Mouse (Mus musculus): ENCODE measurements around the gene Pts.

Gene Pts

DNA sequence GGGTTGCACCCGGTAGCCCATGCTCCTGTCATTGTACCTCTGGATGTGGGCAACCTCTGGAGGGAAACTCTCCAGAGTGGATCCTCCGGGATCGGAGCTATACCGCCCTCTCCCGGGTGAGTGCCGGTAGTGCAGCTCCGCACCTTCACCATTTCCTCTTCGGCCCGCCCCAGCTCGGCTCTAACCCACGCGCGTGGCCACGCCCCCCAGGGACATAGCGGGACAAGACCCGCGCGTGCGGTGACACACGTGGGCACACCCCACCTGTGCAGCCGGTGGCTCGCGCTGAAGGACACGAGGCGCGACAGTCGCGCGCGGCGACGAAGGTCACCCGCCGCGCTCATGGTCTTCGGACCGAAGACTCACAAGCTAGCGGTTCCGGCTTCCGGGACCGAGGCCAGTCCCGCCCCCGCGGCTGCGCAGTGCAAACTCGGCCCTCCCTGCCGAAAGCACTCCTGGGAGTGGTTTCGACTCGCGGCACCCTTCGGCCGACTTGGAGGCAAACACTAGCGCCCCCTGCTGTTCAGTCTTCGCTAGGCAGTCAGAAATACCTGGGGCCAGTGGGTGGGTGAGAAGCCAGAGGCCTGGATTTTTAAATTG lies at the start of gene Pts:
TSS of gene Pts (minus strand) at position 432 of the 600 bp plus-strand sequence.
- DNase-seq (ENCODE audit: inconsistent age in 2 of 2, low spot score in 1 of 2), result peak; percentile 97 to 99

DNA sequence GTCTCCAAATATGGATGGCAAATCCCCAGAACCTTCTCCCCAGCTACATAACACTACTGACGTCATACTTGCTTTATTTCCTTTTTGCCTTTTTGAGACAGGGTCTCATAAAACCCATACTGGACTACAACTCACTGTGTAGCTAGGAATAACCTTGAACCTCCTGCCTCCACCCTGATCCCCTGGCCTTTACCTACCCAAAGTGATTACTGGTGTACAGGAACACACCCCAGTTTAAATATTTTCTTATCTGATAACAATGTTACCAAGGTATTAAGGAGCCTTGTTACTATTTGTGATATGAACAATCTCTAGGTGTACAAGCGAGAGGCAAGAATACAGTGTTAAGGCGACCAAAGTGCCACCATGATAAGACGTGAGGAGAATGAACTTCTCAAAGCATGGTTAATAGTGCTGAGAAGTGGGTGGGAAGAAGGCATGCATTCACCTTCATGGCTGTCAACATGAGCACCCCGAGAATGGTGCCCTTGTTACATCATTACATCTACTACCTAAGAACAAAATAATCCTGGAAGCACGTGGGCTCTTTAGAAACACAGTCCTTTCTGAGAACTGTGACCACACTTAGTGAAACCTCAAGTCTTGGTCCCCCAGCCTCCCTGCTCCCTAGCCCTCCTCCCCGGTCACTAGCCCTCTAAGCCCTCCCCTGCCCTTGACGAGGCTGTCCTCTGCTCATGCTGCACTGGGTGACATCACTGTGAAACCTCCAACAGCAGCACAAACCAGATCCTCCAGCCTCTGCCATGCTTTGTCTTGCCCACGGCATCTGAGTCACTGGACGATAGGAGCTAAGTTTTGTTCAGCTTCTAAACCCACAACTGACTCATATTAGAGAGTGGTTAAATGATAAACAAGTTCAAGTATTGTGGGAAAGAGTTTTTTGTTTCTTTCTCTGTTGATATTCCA lies 41.3 kb upstream of the Pts start:
- DNase-seq (ENCODE audit: inconsistent age in 2 of 2, low spot score in 1 of 2), result peak in 1 of 2 experiments; percentile 29

DNA sequence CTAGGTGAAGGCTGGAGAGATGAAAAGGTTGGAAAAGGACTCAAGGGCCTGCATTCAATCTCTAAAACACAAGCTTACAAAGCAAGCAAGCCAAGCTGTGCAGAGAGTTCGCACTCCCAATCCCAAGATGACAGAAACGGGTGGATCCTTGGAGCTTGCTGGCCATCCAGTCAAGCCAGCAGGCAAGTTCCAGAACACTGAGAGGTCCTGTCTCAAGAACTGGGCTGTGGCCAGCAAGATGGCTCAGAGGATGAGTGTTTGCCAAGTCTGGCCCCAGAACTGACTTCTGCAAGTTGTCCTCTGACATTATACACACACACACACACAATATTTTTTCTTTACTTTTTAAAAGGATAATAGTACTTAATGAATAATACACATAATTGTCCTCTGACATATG lies 39.4 kb upstream of the Pts start:
- DNase-seq (ENCODE audit: inconsistent age in 2 of 2, low spot score in 1 of 2), result no peak

DNA sequence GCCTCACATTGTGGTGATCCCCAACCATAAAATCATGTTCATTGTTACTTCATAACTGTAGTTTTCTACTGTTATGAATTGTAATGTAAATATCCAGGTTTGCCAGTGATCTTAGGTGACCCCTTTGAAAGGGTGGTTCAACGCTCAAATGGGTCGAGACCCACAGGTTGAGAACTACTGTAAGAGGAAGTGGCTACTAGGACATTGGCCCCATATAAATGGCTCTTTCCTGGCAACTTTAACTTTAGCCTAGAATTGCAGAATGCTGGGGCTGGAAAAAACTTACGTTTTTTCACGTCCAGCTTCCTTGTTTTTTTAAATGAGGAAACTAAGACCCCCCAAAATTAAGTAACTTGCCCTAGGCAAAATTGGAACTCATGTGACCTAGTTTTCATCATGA lies 38.8 kb upstream of the Pts start:
- DNase-seq (ENCODE audit: inconsistent age in 2 of 2, low spot score in 1 of 2), result no peak

DNA sequence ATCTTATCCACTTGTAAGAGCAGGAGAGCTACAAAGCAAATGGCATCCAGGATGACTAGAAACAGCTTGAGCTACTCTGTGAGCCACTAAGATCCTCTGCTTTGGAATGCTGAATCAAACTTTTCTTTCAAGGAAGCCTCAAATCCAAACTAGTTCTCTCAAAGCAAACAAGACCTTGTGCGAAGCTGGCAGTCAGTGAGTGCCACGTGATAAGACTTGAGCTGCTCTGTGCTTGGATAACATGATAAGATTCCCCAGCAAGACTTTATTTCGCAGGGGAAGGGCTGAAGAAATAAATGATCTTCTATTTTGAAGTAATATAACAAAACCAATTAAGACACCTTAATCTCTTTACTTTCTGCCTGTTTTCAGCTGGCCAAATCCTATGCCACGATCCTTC lies 37.4 kb upstream of the Pts start:
- DNase-seq (ENCODE audit: inconsistent age in 2 of 2, low spot score in 1 of 2), result no peak

DNA sequence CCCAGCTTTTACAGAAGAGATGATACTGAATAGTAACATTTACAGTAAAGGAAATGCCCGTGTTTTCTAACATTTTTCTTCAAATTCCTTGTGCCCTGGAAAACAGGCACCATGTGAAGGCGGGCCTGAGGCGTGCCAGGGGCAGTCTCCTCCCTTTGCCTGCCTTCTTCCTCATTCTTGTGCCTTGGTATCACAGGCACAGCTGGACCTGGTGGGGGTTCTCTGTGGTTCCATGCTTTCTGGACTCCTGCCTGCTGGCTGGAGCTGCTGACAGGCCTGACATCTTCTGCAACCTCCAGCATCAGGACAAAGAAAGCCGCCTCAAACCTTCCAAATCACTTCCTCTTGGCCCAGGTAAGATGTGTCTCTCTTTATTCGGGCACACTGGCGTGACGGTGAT lies 36.6 kb upstream of the Pts start:
- no peak for DNase-seq (ENCODE audit: inconsistent age in 2 of 2, low spot score in 1 of 2)

DNA sequence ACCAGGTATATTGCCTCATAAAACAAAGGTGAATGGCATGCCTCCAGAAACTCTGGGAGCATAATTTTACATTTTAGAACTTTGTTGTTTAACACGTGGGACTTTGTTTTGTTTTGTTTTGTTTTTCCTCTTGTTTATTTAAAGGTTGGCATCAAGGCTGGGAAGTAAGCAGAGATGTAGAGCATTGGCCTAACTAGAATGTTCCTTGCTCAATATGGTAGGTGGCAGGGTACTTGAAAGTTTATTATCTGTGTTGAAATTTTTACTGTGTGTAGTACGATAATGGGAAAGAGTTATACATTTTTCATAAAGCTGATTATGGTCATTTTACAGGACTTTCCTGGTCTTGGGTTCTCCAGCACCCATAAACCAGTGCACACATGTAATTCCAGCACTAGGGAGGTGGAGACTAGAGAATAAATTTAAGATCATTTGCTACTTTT lies 33.4 kb upstream of the Pts start:
- no peak for DNase-seq (ENCODE audit: inconsistent age in 2 of 2, low spot score in 1 of 2)

DNA sequence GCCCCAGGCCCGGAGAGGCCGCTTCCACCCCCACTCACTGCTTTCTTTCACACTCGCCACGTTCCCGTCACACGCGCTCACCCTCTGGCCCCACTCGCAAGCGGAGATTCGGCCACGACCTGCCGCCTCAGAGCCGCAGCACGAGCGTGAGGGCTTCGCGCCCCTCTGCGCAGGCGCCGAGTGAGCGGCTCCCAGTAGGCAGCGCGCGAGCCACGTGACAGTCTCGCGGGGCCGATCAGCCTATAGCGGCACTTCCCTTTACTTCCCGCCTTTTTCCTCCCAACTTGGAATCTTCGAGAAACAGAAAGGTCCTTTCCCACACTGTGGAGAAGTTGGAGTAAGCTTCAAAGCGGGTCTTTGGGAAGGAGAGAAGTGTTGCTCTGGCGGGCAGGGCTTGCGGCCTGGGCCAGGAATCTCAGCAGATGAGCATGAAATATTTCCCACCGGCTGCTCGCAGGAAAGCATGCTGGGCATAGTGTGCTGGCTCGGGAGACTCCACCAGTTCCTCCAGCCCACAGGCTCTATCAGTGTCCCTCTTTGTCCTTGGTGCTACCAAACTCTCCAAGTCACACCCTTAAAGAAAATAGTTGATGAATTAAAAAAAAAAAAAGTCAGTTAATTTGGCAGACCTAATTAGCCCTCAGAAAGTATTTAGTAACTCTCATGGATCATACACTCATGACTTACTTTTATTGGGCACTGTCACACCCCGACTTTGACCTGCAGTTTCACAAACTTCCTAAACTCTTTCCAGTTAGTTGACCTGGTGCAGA lies 32.8 kb upstream of the Pts start, which contains the start of gene Tex12:
TSS of gene Tex12 (minus strand) at position 181 of the 773 bp plus-strand sequence.
- no peak for DNase-seq (ENCODE audit: inconsistent age in 2 of 2, low spot score in 1 of 2)

DNA sequence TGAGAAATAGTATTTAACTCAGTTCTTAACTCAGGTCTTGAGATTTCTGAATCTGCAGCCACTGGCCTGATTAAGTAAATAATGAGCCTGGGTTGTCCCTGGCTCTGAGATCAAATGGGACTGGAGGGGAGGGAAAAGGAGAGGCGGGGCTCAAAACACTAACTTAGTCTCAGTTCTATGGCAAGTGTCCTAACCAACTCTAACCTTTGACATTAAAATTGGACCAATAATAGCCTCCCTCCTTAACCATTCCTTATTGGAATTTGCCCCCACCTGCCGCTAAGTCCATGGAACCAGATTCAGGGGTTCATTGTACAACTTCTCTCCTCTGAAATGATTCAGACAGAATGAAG lies 26.5 kb upstream of the Pts start, which contains the start of gene Bco2:
TSS of gene Bco2 (minus strand) at position 88 of the 353 bp plus-strand sequence.
- peak in 1 of 2 experiments; percentile 22 for DNase-seq (ENCODE audit: inconsistent age in 2 of 2, low spot score in 1 of 2)

DNA sequence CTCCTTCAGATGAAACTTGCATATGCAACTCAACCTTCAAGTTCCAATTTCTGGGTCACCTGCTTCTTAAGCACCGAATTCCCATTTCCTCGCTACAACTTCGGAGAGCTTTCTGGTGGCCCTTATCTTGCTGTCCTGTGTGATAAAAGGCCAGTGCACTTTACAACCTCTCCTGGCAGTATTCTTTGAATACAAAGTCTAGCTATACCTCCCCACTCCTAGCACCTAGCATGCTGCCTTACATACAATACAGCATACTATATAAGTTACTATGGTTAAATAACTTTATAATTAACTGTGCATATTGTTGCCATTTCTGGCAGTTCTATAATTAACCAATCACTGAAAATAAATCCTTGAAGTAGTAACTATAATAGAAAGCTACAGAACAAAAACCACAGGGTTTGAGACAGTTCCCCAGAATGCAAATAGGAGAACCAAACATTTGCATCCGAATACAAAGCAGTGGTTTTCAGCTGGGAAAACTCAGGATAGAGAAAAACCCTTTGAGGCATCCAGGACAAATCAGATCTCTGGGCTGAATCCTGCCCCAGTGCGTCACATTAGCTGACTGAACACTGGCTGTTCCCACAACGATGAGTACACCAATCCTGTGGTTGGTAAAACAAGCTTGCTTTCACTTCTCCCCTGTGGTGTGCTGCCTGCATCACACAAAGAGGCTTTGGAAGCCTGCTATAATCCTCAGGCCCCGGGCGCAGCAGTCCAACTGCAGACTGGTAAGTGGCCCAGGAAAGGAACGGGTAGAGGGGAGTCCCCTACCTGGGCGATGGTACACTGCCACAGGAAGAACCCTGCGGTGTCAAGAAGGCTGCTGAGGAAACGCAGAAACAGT lies 25.9 kb upstream of the Pts start, which contains the start of gene Il18:
TSS of gene Il18 (plus strand) at position 587 of the 853 bp plus-strand sequence.
- DNase-seq (ENCODE audit: inconsistent age in 2 of 2, low spot score in 1 of 2), result peak; percentile 57 to 81

DNA sequence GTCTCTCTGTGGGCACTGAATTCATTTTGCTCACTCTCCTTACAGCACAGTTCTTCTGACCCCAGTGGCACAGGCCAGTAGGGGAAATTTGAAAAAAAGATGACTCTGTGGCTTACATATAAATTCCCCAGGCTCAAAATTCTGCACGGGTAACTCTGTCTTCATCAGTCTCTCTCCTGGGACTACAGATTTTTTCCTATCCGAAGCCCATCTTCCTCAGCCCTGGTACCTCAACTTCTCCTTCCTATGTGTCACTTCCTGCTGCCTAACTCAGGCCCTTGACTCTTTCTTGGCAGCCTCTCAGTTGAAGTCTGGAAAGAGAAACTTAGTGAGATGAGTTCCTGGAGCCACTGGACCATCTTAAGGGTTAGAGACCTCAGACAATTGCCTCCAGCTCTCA lies 25.0 kb upstream of the Pts start:
- DNase-seq (ENCODE audit: inconsistent age in 2 of 2, low spot score in 1 of 2), result no peak

DNA sequence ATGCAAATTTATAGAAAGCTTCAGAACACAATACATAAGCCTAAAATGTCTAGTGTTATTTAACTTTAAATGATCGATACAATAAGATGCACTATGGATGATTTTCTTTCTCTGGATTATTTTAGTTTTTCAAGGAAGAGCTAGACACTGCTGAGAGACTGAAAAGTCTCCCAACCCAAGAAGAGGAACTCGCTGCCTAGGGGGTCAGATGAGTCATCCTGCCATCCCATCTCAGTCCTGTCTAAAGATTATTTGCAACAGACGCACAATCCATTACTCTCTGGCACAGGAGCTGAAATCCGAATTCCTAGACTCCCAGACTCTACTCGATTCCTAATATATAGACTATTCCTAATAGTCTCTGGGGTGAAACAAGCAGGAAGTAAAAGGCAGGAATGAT lies 23.7 kb upstream of the Pts start:
- DNase-seq (ENCODE audit: inconsistent age in 2 of 2, low spot score in 1 of 2), result no peak

DNA sequence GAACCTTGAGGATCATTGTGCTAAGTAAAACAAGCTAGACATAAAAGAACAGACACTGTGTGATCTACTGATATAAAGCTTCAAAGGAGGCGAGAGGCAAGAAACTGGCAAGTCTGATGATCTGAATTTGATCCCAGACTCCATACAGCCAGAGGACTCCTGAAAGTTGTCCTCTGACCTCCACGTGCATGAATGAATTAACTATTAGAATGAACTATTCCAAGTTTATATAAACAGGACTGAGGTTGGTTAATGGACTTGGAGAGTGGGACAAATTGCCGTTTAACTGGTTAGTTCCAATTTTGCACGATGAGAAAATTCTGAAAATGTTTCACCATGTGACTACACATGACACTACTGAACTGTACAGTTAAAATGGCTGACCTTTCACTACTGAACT lies 20.4 kb upstream of the Pts start:
- DNase-seq (ENCODE audit: inconsistent age in 2 of 2, low spot score in 1 of 2), result no peak

DNA sequence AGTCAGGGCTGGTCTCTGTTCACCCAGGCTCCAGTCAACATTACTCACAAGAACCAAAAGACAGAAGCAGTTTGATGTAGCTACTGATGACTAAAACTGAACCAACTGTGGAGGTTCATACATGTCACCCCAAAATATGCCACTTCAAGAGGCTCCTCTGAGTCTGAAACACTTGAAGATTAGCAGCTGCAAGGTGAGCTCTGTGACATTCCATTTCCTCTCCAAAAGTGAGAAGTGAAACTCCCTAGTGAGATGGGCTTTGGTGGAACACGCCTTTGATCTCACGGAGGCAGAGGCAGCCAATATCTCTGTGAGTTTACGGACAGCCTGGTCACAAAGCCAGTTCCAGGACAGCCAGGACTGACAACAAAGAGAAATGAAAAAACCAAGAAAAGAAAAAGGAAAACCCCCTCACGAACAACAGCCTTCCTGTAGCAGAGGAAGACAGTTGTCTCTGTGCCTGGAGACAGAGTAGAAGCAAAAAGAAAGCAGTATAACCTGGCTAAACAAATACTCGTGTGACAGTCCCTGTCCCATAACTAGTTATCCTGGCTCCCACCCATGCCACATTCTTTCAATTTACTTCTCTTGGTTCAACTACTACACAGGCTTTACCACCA lies 19.4 kb upstream of the Pts start:
- DNase-seq (ENCODE audit: inconsistent age in 2 of 2, low spot score in 1 of 2), result no peak

DNA sequence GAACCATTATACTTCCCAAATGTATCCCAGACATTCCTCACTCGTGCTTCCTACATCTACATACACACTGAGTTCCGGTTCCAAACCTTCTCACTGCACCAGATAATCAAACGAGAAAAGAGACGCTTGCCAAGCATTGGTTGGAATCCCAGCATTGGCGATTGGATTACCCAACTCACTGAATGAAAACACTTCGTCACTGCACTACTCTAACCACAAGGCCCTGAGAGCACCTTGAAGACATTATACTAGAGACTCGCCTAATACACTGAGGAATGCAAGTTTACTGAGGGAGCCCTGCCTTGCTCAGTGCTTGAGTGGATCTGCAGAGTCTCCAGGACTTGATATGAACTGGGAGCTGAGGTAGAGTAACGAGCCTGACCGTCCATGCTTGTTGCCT lies 13.9 kb upstream of the Pts start:
- DNase-seq (ENCODE audit: inconsistent age in 2 of 2, low spot score in 1 of 2), result no peak

DNA sequence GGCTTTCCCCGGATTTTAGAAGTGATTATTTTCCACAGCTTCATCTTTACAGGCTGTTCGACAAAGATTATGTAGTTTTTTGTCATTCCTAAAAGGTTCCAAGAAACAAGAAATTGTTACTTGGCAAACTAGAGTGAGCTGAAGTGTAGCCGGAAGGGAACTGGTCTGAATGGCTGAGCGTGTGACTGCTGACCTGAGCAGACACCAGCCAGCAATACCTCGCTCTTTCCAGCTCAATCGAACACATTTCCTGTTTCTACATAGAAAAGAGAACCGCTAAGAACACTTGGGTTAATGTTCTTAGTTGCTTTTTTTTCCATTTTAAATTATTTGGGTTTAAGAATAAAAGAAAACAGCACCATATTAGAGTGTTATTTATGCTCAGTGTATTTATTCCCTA lies 11.6 kb upstream of the Pts start:
- no peak for DNase-seq (ENCODE audit: inconsistent age in 2 of 2, low spot score in 1 of 2)

DNA sequence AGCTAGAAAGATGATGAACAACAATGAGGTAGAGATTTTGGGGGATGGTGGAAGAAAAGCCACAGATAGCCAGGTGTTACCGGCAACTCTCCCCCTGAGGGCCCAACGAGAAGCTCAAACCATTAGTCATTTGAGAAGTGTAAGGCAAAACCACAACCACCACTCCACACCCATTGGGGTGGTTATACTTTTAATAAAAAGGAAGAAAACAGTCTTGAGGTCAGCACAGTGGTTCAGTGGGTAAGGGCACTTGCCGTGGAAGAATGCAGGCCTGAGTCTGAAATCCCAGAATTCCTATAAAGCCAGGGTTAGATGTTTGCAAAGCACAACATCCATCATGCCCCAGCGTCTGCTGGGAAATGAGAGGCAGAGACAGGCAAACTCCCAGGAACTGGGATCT lies 8.8 kb upstream of the Pts start:
- no peak for DNase-seq (ENCODE audit: inconsistent age in 2 of 2, low spot score in 1 of 2)

DNA sequence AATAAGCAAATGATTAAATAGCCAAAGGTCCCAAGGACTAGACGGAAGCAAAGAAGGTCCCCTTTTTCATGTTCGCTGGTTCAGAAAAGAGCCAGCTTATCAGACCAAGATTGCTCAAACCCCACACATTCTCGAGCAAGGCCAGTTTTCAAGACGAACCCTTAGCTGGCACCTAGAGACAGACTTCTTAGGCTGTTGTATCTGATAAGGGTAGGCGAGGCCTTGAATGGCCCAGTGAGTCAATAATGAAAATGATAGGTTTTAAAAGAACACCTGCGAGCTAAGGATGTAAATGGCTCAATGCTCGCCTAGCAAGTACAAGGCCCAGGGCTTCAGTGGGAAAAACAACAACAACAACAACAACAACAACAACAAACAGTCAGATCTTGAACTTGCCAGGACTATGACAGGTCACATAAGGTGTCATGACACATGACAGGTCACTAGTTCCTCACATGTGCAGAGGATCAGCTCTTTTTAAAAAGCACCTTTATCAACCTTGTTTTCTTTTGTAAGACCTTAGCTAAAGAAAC lies 8.1 kb upstream of the Pts start:
- no peak for DNase-seq (ENCODE audit: inconsistent age in 2 of 2, low spot score in 1 of 2)

DNA sequence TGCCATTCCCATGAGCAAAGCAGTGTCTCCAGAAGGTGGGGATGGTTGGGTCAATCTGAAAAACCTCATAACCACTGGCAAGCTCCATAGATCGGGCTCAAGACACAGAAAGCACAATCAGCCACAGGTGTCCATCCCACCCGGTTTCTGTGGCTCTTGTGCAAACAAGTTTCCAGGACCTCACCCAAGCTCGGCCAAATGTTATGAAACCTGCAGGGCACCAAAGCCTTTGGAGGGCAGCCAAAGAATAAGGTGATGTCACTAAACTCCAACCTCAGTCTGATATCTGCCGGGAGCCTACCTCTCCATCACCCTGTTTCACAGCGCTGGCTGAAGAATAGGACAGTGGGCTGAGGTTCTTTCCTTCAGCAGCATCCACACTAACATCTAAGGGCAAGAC lies 7.4 kb upstream of the Pts start:
- DNase-seq (ENCODE audit: inconsistent age in 2 of 2, low spot score in 1 of 2), result no peak

DNA sequence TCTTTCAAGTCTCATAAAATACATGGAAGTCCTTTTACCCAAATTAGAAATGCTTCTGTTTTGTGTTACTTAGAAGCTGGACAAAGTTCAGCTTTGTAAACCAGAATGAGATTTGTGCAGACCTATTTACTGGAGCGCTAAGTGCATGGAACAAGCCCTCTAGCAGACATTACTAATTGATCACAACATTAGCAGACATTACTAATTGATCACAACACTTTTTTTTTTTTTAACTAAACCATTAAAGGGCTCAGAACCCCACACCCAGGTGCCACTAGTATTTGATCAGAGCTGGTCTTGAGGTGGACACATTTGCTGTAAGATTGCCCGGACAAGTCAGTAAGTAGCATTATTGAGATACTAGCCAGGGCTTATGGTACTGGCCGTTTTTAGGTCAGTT lies 5.3 kb upstream of the Pts start:
- no peak for DNase-seq (ENCODE audit: inconsistent age in 2 of 2, low spot score in 1 of 2)

All from adrenal gland, adult (tissue).